9 mouse cellular contexts compared by ENCODE assay signal in the genomic region with DNA sequence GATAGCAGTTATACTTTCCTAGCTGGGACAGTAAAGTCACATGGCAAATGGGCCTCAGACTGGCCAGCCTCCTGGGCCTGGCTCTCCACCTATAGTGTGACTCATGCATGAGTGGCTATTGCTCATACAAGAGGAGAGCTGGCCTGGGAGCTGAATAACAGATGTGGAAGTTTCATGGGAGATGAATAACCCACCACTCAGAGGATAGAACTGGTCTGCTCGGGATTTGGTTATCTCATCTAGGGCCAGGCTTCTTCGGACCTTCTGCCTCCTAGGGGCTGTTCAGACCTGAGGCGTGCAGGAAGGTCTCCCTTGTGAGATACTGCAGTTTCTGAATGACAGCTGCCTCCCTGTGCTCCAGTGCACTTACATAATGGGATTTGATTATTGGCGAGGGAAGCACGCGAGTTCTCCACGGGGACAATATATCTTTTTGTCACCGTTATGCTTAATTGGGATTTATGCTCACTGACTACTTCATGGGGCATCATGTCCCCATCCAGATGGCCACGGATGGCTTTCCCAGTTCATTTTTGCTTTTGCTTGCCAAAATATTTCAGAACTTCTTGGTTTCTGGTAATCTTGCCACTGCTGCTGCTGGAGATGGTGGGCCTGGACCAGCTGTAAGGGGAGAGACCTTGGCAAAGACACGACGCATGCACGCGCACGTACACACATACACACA.
DNase-seq lines count a peak whose midpoint lies in the region; ATAC-seq lines count a peak whose summit lies in the region.
"Had no signal": no experiment of that assay in that cellular context is flagged by ENCODE, and none has a peak within 500 bp of the region (broad histone marks: within the 10 kb centered on the region; RNA-seq: fewer than 3 reads in every experiment).

No protein-coding gene starts in this region.

- H3K27ac ChIP-seq in lung, embryonic 16.5 days (ENCODE audit: low read length) = no peak overlapping the region
- H3K27ac ChIP-seq in forebrain, embryonic 11.5 days (ENCODE audit: low read depth, low read length) = 0 out of 2 replicates have a peak overlapping the region, but pooled peaks have one; percentile 7
- peak overlapping the region; percentile 57 for H3K27ac ChIP-seq in hindbrain, embryonic 14.5 days
- peak overlapping the region; percentile 58 for H3K27ac ChIP-seq in neural tube, embryonic 15.5 days (replicated peaks)

- H3K9ac ChIP-seq in lung, embryonic 16.5 days (ENCODE audit: low read length) = no peak overlapping the region
- H3K9ac ChIP-seq in forebrain, embryonic 11.5 days (ENCODE audit: low read length) = no peak overlapping the region
- H3K9ac ChIP-seq in hindbrain, embryonic 14.5 days = no peak overlapping the region
- H3K9ac ChIP-seq in neural tube, embryonic 15.5 days (replicated peaks) = no peak overlapping the region

- H3K4me2 ChIP-seq in lung, embryonic 16.5 days (ENCODE audit: low read depth, low read length) = no peak overlapping the region
- no peak overlapping the region for H3K4me2 ChIP-seq in forebrain, embryonic 11.5 days (ENCODE audit: low read depth, low read length, severe bottlenecking)
- H3K4me2 ChIP-seq in hindbrain, embryonic 14.5 days (replicated peaks) = no peak overlapping the region
- H3K4me2 ChIP-seq in neural tube, embryonic 15.5 days = no peak overlapping the region

- no peaks in the 10 kb centered on the region for H3K9me3 ChIP-seq in lung, embryonic 16.5 days (ENCODE audit: control insufficient read depth, low read length)
- no peaks in the 10 kb centered on the region for H3K9me3 ChIP-seq in forebrain, embryonic 11.5 days (ENCODE audit: control insufficient read depth, low read length)
- no peaks in the 10 kb centered on the region for H3K9me3 ChIP-seq in hindbrain, embryonic 14.5 days (ENCODE audit: control insufficient read depth, low read length)
- no peaks in the 10 kb centered on the region for H3K9me3 ChIP-seq in neural tube, embryonic 15.5 days (replicated peaks)

- no peaks in the 10 kb centered on the region for H3K4me1 ChIP-seq in lung, embryonic 16.5 days (replicated peaks; ENCODE audit: control insufficient read depth, insufficient read depth, low read length)
- H3K4me1 ChIP-seq in forebrain, embryonic 11.5 days (replicated peaks; ENCODE audit: control insufficient read depth, insufficient read depth, low read length) = no peaks in the 10 kb centered on the region
- H3K4me1 ChIP-seq in hindbrain, embryonic 14.5 days (replicated peaks; ENCODE audit: control insufficient read depth, insufficient read depth, low read length) = peaks cover 8% of the 10 kb centered on the region
- peaks cover 17% of the 10 kb centered on the region for H3K4me1 ChIP-seq in neural tube, embryonic 15.5 days

- peaks cover 31% of the 10 kb centered on the region for H3K36me3 ChIP-seq in lung, embryonic 16.5 days (ENCODE audit: control insufficient read depth, insufficient read depth, low read length)
- peaks cover 25% of the 10 kb centered on the region for H3K36me3 ChIP-seq in forebrain, embryonic 11.5 days (ENCODE audit: control insufficient read depth, insufficient read depth, low read length)
- H3K36me3 ChIP-seq in hindbrain, embryonic 14.5 days (replicated peaks; ENCODE audit: control insufficient read depth, insufficient read depth) = peaks cover 87% of the 10 kb centered on the region
- H3K36me3 ChIP-seq in neural tube, embryonic 15.5 days = peaks cover 76% of the 10 kb centered on the region

- WGBS in lung, embryonic 16.5 days = 79% methylated on average over 14 of the region's 14 CpGs
- WGBS in forebrain, embryonic 11.5 days = 71% methylated on average over 14 of the region's 14 CpGs
- 46% methylated on average over 14 of the region's 14 CpGs for WGBS in hindbrain, embryonic 14.5 days
- 39% methylated on average over 14 of the region's 14 CpGs for WGBS in neural tube, embryonic 15.5 days

- ATAC-seq in lung, embryonic 16.5 days (ENCODE audit: low read depth) = peak; percentile 36; the same call in 1 of the 2 replicates
- ATAC-seq in forebrain, embryonic 11.5 days (replicated peaks; ENCODE audit: low FRiP score) = no peak
- ATAC-seq in hindbrain, embryonic 14.5 days (ENCODE audit: low FRiP score) = peak; percentile 62
- ATAC-seq in neural tube, embryonic 15.5 days (ENCODE audit: low FRiP score) = peak; percentile 56

- no peaks in the 10 kb centered on the region for H3K27me3 ChIP-seq in lung, embryonic 16.5 days (ENCODE audit: control insufficient read depth, insufficient read depth, low read depth, low read length)
- H3K27me3 ChIP-seq in forebrain, embryonic 11.5 days (ENCODE audit: control insufficient read depth, insufficient read depth, low read length) = no peaks in the 10 kb centered on the region
- H3K27me3 ChIP-seq in hindbrain, embryonic 14.5 days (ENCODE audit: control insufficient read depth, insufficient read depth, low read length) = no peaks in the 10 kb centered on the region
- no peaks in the 10 kb centered on the region for H3K27me3 ChIP-seq in neural tube, embryonic 15.5 days (replicated peaks)

- DNase-seq in lung, postnatal 25 days (ENCODE audit: low spot score) = no peak
- DNase-seq in forebrain, embryonic 11.5 days (ENCODE audit: low spot score) = no peak
- no peak for DNase-seq in hindbrain, embryonic 14.5 days (ENCODE audit: low spot score)
- DNase-seq in embryo, embryonic 10 days (ENCODE audit: low spot score) = no peak
- DNase-seq in spleen, postnatal 36 days (ENCODE audit: low spot score in 2 of 2) = no peak
- DNase-seq in urinary bladder, adult 2 months (ENCODE audit: low spot score) = no peak

- H3K4me3 ChIP-seq in lung, embryonic 16.5 days (ENCODE audit: low read length) = no peak overlapping the region
- H3K4me3 ChIP-seq in forebrain, embryonic 11.5 days (ENCODE audit: low read depth, low read length) = no peak overlapping the region
- no peak overlapping the region for H3K4me3 ChIP-seq in hindbrain, embryonic 14.5 days (replicated peaks; ENCODE audit: low read length)
- no peak overlapping the region for H3K4me3 ChIP-seq in neural tube, embryonic 15.5 days (replicated peaks)
- H3K4me3 ChIP-seq: erythroblast, embryonic 14.5 days had no signal
